In the genomic region with DNA sequence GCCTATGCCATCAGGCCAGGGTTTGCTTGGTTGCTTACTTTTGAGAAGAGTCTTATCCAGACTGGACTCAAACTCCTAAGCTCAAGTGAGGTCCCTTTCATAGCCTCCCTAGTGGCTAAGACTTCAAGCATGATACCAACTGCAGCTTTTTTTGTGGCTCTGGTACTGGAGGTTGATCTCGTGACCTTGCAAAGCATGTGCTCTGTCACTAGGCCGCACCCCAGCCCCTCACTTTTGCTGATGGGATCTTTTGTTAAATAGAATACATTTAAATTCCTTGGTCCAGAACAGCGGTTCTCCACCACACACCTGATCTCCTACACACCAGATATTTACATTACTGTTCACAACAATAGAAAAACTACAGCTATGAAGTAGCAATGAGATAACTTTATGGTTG, we compare ENCODE assay signal across 15 mouse cellular contexts. TPM values are rescaled to one million over a fixed set of nuclear protein-coding genes. Genes with fewer than 3 reads are reported as not detected.
"Had no signal": no experiment of that assay in that cellular context is flagged by ENCODE, and none has a peak within 500 bp of the region (broad histone marks: within the 10 kb centered on the region; RNA-seq: fewer than 3 reads in every experiment).

No protein-coding gene starts in this region.

- DNase-seq: left cerebral cortex, postnatal 4 days; liver; liver, embryonic 13.5 days; liver, postnatal 0 days; lung, adult 18-20 months; lung, adult 2 months; lung, embryonic 14.5 days; lung, postnatal 10 days; lung, postnatal 14 days; lung, postnatal 36 days; lung, postnatal 4 days; midbrain, embryonic 14.5 days had no signal

RNA-seq across cellular contexts. Expression of a gene that starts 38.5 kb away (rescaled TPM):
- total RNA-seq: megakaryocyte progenitor cell, adult 5-6 weeks; megakaryocyte-erythroid progenitor cell, adult 5-6 weeks; monocyte, adult 5-6 weeks had no signal
